Mouse (Mus musculus) C2C12 (cell line): ENCODE measurements around the gene Olfr1153.

ENCODE experiments used
- CEBPB ChIP-seq: IDR thresholded peaks from one replicate; pipeline ENCODE4 v1.6.1; 2011; ENCODE audit warnings: low read depth, mild to moderate bottlenecking, control low read depth, moderate library complexity
- CTCF ChIP-seq: IDR thresholded peaks from one replicate; pipeline ENCODE4 v1.5.1; 2011; ENCODE audit not compliant: control insufficient read depth, insufficient read depth, insufficient read length
- FOSL1 ChIP-seq: IDR thresholded peaks from one replicate; pipeline ENCODE4 v1.8.0; 2011; ENCODE audit warnings: mild to moderate bottlenecking, low read length; ENCODE audit not compliant: poor library complexity, insufficient read depth, severe bottlenecking
- MAX ChIP-seq: IDR thresholded peaks from one replicate; pipeline ENCODE4 v1.6.1; 2011; ENCODE audit warnings: mild to moderate bottlenecking, control low read depth
- MYOG ChIP-seq: IDR thresholded peaks from one replicate; pipeline ENCODE4 v1.6.1; 2011; ENCODE audit not compliant: control insufficient read depth, insufficient read length; ENCODE audit errors: extremely low read depth
- USF1 ChIP-seq: IDR thresholded peaks from one replicate; pipeline ENCODE4 v1.6.1; 2011; ENCODE audit warnings: low read depth, mild to moderate bottlenecking, control low read depth, moderate library complexity

- TF ChIP-seq CTCF (no peak), USF1 (no peak), MYOG (no peak), CEBPB (no peak), MAX (no peak), FOSL1 (no peak)
These were observed 28.6 kb upstream of the Olfr1153 start, which contains the start of gene Olfr1152 for GRCm38 (mm10) chr2:87866192-87866591.
